Mouse (Mus musculus) megakaryocyte-erythroid progenitor cell, adult 5-6 weeks (primary cell): ENCODE measurements around the gene Meis2. TPM values are rescaled to one million over a fixed set of nuclear protein-coding genes. Genes with fewer than 3 reads are reported as not detected.
A peak's percentile ranks its signal among the peaks of the same experiment; 100 is the strongest.

ENCODE experiments used
- ATAC-seq: replicated peaks from 2 replicates; pipeline ENCODE4 v1.8.0; 2016; ENCODE audit warnings: mild to moderate bottlenecking, inconsistent platforms; ENCODE audit not compliant: severe bottlenecking, poor library complexity, low FRiP score, low TSS enrichment
- total RNA-seq, 2 experiments: library from RNA; stranded (forward) in 1 of 2; stranded (reverse) in 1 of 2; fragments of 200-1000, 215-1000 nt in 1 of 2; fragments of >200 nt in 1 of 2; fragmentation: Nextera tagmentation in 1 of 2; gene quantifications; 2 replicates each; pipeline ENCODE4 v1.2.3; 2014 to 2017

Gene Meis2
- total RNA-seq, 2 experiments from 2014 or later = not detected

GRCm38 (mm10) chr2:116069451-116070225 lies 4.0 kb upstream of the Meis2 start:
- ATAC-seq = no peak

DNA sequence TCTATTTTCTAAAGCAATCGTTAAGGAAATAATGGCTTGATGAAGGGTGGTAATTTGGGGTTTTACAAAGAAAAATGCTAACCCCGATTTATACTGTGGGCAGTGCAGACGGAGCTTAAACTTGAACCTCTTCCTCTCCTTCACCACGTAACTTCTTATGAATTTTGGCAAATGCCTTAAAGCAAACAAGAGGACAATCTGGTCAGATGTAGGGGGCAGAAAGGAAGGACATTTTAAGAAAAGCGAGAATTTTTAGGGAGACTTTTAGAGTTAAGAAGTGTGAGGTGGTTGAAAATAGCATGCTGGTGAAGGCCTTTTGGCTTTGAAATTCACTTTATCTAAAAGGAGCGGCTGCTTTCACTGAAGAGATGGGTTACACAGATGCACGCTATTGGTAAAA lies 3.3 kb upstream of the Meis2 start:
- no peak for ATAC-seq

- ATAC-seq = no peak
These were observed 2.8 kb upstream of the Meis2 start for GRCm38 (mm10) chr2:116068461-116068860.

DNA sequence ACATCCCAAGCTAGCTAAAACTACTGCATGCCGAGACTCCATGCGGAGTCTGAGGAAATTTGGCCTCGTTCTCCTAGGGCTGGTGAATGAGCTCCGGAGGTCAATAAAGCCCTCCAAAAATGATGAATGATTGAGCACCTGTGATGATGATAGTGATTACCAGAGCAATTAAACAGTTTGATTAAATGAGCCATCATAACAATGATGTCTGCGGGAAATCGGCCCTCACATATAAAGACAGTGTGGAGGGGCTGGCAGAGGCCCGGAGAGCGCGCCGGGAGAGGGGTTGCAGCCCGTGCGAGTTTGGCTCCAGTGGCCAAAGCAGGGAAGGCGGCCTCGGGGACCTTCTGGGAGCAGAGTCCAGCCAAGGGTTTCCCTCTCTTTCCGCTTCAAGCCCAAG lies 2.1 kb upstream of the Meis2 start:
- no peak for ATAC-seq

DNA sequence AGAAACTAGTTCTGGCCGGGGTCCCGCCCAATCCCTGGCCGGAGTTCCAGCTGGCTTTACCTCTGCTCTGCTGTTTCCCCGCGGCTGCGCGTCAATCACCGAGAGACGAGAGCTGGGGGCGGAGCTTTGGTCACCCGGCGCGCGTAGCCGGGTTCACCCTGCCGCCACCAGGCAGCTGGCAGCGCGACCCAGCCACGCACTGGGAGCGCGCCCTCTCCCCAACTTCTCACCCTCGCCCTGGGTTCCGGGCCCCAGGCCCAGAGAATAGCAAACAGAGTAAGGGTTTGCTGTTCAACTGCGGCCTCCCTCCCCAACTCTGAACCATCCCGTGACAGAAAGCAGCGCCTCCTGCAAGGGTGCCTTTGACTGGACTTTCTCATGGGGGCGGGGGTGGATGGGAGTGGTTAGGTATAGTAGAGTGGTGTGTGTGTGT lies 1.4 kb upstream of the Meis2 start:
- ATAC-seq = peak; percentile 71

GRCm38 (mm10) chr2:116066057-116066941 lies 660 bp upstream of the Meis2 start:
- ATAC-seq = no peak

DNA sequence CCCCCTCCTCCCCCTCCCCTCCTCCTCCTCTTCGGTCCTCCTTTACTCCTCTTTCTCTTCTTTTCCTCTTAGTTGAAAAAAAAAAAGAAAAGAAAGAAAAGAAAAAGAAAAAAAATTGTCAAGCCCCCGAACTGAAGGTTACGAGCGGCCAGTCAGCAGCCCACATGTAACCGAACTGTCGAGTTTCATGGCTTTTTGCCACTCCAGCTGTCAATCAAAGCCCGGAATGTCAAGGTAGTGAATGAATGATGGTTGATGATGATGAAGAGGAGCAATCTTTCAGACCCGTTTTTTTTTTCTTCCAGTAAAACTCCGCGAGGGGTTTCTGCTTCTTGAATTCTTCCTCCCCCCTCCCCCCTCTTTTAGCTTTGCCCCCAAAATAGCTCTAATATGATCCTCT lies 582 bp downstream of the Meis2 start:
- no peak for ATAC-seq

DNA sequence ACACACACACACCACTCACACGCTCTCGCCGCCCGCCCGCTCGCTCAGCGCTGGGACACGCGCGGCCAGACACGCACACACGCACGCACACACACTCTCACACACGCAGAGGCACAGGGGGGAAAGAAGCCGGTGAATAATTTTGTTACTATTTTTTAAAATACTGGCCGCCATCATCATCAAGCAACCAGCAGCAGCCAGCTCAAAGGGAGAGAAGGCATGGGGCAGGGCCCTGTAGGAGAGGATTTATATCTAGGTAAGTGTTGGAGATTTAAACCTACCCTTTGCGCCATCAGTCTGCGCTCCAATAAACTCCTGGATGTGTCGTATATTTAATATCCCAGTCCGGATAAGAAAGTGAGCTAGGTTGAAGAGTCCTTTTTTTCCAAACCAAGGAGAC lies 1.1 kb downstream of the Meis2 start:
- ATAC-seq = 0 out of 2 replicates have a peak, but pooled peaks have one; percentile 4

DNA sequence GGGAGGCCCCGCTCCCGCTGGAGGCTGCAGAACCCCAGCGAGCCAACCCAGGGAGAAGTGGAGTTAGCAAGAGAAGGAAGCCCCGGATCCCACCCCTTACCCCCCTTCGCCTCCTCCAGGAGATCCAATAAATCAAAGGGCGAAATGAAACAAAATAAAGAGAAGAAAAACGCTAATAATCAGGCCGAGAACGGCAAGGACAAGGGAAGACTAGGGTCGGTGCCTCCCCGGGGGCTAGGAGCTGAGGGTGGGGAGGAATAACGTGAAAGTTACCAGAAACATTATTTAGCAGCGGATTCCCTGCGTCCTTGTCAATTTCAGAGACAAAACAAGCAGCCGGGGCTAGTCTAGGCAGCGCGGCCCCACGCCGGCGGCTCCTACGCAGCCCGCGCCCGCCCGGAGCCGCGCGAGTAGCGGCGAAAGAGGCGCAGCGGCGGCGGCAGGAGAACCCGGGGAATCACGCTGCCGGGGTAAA lies 1.8 kb downstream of the Meis2 start:
- no peak for ATAC-seq

- no peak for ATAC-seq
These were observed 2.7 kb downstream of the Meis2 start for GRCm38 (mm10) chr2:116062761-116063441.

GRCm38 (mm10) chr2:116062251-116062651 lies 3.4 kb downstream of the Meis2 start:
- no peak for ATAC-seq

DNA sequence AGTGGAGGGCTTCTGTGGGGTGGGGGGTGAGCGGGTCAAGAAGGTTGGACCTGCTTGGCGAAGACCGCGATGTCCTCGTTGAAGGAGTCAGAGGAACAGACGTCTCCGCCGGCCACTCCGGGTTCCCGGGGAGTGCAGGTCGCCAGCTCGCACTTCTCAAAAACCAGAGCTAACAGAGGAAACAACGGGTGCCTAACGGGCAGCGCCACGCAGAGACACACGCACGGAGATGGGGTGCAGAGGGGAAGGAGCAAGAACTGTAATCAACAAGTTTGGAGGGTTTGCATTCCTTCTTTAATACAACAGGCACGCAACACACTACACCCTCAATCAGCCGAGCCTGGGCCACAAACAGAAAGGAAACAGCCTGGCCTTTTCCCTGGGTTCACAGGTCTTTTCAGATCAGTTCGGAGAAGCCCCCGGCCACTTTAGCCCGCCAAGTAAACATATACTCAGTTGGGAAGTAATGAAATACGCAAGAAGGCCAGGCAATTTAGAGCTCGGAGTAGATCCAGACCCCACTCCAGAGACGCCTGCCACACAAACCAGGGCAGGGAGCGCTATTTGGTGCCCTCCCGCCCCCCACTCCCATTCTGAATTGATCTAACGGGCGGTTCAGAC lies 4.1 kb downstream of the Meis2 start:
- ATAC-seq = no peak

DNA sequence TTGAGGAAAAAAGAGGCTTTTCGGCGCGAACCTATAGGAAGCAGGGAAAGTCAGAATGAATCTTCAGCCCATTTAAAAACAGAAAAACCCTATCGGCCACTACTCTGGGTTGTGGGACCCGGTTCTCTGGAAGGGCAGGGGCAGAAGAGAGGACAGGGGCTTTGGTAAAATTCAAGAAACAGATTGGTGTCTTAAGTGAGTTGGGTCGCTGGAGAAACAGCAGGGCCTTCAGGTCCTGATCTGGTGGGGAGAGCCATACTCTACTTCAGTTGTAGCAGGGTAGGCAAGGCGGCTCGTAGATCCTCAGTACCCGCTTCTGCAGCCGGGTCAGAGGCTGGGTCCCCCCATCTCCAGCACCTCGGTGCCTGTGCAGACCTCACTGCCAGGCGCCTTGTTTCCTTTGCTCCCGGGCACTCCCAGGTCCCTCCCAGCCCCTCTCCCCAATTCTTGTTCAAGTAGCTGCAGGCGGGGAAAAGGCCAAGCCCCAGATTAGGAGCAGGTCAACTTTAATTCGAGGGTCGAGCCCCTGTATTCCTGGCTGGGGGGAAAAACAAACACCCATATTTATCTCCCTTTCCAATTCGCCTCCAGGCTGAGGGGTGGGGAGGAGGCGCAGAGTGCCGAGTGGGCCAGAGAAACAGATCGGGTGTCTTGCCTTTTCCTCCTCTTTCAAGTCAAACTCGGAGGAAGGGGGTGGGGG lies 4.8 kb downstream of the Meis2 start:
- no peak for ATAC-seq

DNA sequence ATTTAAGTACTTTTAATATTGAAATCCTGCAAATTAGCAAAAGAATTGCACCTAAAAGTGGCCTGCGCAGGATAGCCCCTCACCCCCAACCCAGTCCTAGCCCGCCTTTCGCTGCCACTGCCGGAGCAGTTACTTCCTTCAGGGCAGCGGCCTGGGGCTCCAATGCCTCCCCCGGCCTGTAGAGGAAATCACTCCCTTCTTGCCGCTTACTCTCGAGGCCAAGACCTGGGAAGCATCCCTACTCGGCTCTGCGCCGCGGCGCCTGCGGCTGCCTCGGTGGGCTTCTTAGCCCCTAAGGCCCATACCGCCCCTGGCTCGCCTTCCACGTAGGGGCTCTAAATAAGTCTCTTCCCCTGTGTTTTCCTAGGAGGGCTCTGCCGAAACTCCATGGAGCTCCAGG lies 5.4 kb downstream of the Meis2 start:
- ATAC-seq = no peak

DNA sequence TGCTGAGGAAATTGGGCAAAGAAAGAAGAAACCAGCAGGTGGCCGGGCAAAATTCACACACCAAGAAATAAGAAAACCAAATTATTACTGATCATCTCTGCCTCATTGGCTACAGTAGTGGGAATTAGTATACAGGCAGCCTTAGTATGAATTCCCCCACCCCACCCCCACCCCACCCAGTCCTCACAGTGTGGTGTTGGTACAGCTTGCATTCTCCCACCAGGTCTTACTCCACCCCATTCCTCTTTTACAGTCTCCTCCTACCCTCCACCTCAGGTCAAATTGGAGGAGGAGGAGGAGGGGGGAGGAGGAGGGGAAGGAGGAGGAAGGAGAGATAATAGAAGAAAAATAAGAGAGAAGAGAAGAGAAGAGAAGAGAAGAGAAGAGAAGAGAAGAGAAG lies 6.0 kb downstream of the Meis2 start:
- ATAC-seq = no peak

- no peak for ATAC-seq
These were observed 6.6 kb downstream of the Meis2 start for GRCm38 (mm10) chr2:116059066-116059465.

DNA sequence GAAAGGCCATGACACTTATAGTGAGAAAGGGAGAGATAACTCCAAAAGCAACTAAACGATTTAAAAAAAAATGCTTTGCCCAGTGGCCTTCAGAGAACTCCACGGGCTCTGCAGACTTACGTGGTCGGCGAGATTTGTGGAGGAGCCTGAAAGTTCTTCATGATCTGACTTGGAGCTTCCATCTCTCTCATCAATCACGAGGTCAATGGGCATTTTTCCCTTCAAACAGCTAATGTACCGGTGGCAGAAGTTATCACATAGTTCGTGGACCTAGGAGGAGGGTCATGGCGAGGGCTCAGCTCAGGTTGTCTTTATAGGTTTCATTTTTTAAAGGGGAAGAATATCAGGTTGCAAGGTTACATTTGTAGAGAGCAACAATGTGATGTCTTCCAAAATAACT lies 7.1 kb downstream of the Meis2 start:
- ATAC-seq = no peak

- no peak for ATAC-seq
These were observed 8.8 kb downstream of the Meis2 start for GRCm38 (mm10) chr2:116056826-116057225.
